Mouse (Mus musculus) ES-E14 (cell line): ENCODE data around the gene Gria2. TPM values are rescaled to one million over a fixed set of nuclear protein-coding genes. Genes with fewer than 3 reads are reported as not detected.

Source experiments
- DNase-seq: peaks from one replicate; pipeline ENCODE4 v3.0.0-alpha.2; 2013; ENCODE audit warnings: low read depth, low spot score
- H3K27ac ChIP-seq: 2 replicates; pipeline ENCODE4 v1.5.1; 2012; ENCODE audit warnings: low read depth, mild to moderate bottlenecking, low read length, moderate library complexity, mixed read lengths; ENCODE audit not compliant: poor library complexity, insufficient read depth, severe bottlenecking
- H3K36me3 ChIP-seq: 2 replicates; pipeline ENCODE4 v1.6.1; 2012; ENCODE audit warnings: mild to moderate bottlenecking, low read length, moderate library complexity, mixed read lengths; ENCODE audit not compliant: control insufficient read depth, poor library complexity, insufficient read depth, severe bottlenecking
- H3K4me1 ChIP-seq, 2 experiments: fragments of 150-350 bp in 1 of 2; sonication (generic) in 1 of 2; 2 replicates each; pipeline ENCODE4 v1.6.1; 2012; ENCODE audit warnings: low read length in 2 of 2, mild to moderate bottlenecking in 1 of 2, mixed read lengths in 1 of 2; ENCODE audit not compliant: control insufficient read depth in 2 of 2, insufficient read depth in 2 of 2, poor library complexity in 1 of 2
- H3K4me3 ChIP-seq, 2 experiments: fragments of 150-350 bp in 1 of 2; sonication (generic) in 1 of 2; 2 replicates each; pipeline ENCODE4 v1.5.1; 2012; ENCODE audit warnings: low read length in 2 of 2, low read depth in 1 of 2, mild to moderate bottlenecking in 1 of 2, mixed read lengths in 1 of 2; ENCODE audit not compliant: insufficient read depth in 1 of 2, poor library complexity in 1 of 2, severe bottlenecking in 1 of 2
- H3K9ac ChIP-seq: 2 replicates; pipeline ENCODE4 v1.6.1; 2012; ENCODE audit warnings: low read depth, mild to moderate bottlenecking, low read length, mixed read lengths; ENCODE audit not compliant: poor library complexity, insufficient read depth, severe bottlenecking
- H3K9me3 ChIP-seq: fragments of 150-350 bp; sonication (generic); 2 replicates; pipeline ENCODE4 v1.6.1; 2012; ENCODE audit warnings: low read depth, mild to moderate bottlenecking, low read length; ENCODE audit not compliant: control insufficient read depth, insufficient read depth
- CHD2 ChIP-seq: IDR thresholded peaks from 2 replicates; pipeline ENCODE4 v1.6.1; 2014; ENCODE audit warnings: mild to moderate bottlenecking, low read depth, low read length, inconsistent platforms
- HCFC1 ChIP-seq: IDR thresholded peaks from 2 replicates; pipeline ENCODE4 v1.6.1; 2012; ENCODE audit warnings: low read length, inconsistent platforms, borderline replicate concordance; ENCODE audit not compliant: insufficient read depth
- MAFK ChIP-seq: IDR thresholded peaks from 2 replicates; pipeline ENCODE4 v1.6.1; 2014; ENCODE audit warnings: mild to moderate bottlenecking, low read depth, low read length, inconsistent platforms; ENCODE audit not compliant: insufficient read depth
- ZC3H11A ChIP-seq: IDR thresholded peaks from 2 replicates; pipeline ENCODE4 v1.6.1; 2012; ENCODE audit warnings: low read depth, mild to moderate bottlenecking, inconsistent platforms, low read length, borderline replicate concordance
- ZNF384 ChIP-seq: IDR thresholded peaks from 2 replicates; pipeline ENCODE4 v1.6.1; 2012; ENCODE audit warnings: low read depth, low read length, inconsistent platforms
- in situ Hi-C, 2 experiments: fragments of 600-800 bp; cut with MboI; formaldehyde crosslinking; loops; one replicate each; pipeline ENCODE4 v1.15.1; 2025; ENCODE audit warnings: low sequenced_read_pairs in 2 of 2, inconsistent platforms in 1 of 2; ENCODE audit not compliant: unreplicated experiment in 2 of 2
- total RNA-seq: library from RNA; depleted of rRNA; stranded (reverse); fragments of 300-350 nt; gene quantifications from 2 replicates; pipeline ENCODE4 v1.2.3, GENCODE M21; 2012; rRNA removed

Gene Gria2
- total RNA-seq, 1 experiment: not detected

GRCm38 (mm10) chr3:80661838-80662237, 140.8 kb downstream of the Gria2 start:
- Histone ChIP-seq H3K9ac (no peak overlapping the region), H3K27ac (no peak overlapping the region), H3K36me3 (no peaks in the 10 kb centered on the region), H3K4me1 (no peaks in the 10 kb centered on the region), H3K9me3 (no peaks in the 10 kb centered on the region), H3K4me3 (no peak overlapping the region)
- DNase-seq: no peak
- in situ Hi-C loops: no loop called here
- no peak for TF ChIP-seq CHD2
- no peak for TF ChIP-seq ZC3H11A
- no peak for TF ChIP-seq ZNF384
- no peak for TF ChIP-seq HCFC1
- no peak for TF ChIP-seq MAFK

- Histone ChIP-seq H3K27ac (no peak overlapping the region), H3K4me1 (no peaks in the 10 kb centered on the region), H3K9ac (no peak overlapping the region), H3K9me3 (no peaks in the 10 kb centered on the region), H3K36me3 (no peaks in the 10 kb centered on the region), H3K4me3 (no peak overlapping the region)
- TF ChIP-seq CHD2 (no peak), ZC3H11A (no peak), ZNF384 (no peak), MAFK (no peak), HCFC1 (no peak)
- no peak for DNase-seq
- in situ Hi-C loops: no loop called here
Observed at GRCm38 (mm10) chr3:80652213-80652612, 150.4 kb downstream of the Gria2 start.

Other genes with a start within 250 kb of the Gria2 start
- gene Glrb, start 110.8 kb upstream of the Gria2 start, total RNA-seq: 1.4 and 1.7 TPM in 2 replicates
- gene Pdgfc, start 233.6 kb upstream of the Gria2 start, total RNA-seq: 16.9 and 18.5 TPM in 2 replicates